Mouse (Mus musculus) kidney, embryonic 16.5 days (tissue): ENCODE measurements around the gene Fkbp15. TPM values are rescaled to one million over a fixed set of nuclear protein-coding genes. Genes with fewer than 3 reads are reported as not detected.
A peak's percentile ranks its signal among the peaks of the same experiment; 100 is the strongest.

Experiments used
- ATAC-seq: fragments of 200-750 bp; cut with Nextera tagmentation; 2 replicates; pipeline ENCODE4 v1.8.0; 2017; ENCODE audit warnings: moderate TSS enrichment; ENCODE audit not compliant: low FRiP score, low TSS enrichment
- H3K27ac ChIP-seq: fragments of 300-500 bp; sonication (generic); 2 replicates; pipeline ENCODE4 v1.5.1; 2014; ENCODE audit warnings: low read length
- H3K27me3 ChIP-seq: fragments of 300-500 bp; sonication (generic); 2 replicates; pipeline ENCODE4 v1.6.1; 2014; ENCODE audit warnings: low read length, control low read depth, mixed read lengths; ENCODE audit not compliant: insufficient read depth
- H3K36me3 ChIP-seq: fragments of 300-500 bp; sonication (generic); 2 replicates; pipeline ENCODE4 v1.6.1; 2014; ENCODE audit warnings: low read length, control low read depth, mixed read lengths; ENCODE audit not compliant: insufficient read depth
- H3K4me1 ChIP-seq: fragments of 300-500 bp; sonication (generic); 2 replicates; pipeline ENCODE4 v1.6.1; 2014; ENCODE audit warnings: low read length, control low read depth, mixed read lengths; ENCODE audit not compliant: insufficient read depth
- H3K4me2 ChIP-seq: fragments of 300-500 bp; sonication (generic); replicated peaks from 2 replicates; pipeline ENCODE4 v1.6.1; 2014; ENCODE audit warnings: low read depth, low read length
- H3K4me3 ChIP-seq: fragments of 300-500 bp; sonication (generic); 2 replicates; pipeline ENCODE4 v1.5.1; 2014; ENCODE audit warnings: mild to moderate bottlenecking, low read length
- H3K9ac ChIP-seq: fragments of 300-500 bp; sonication (generic); replicated peaks from 2 replicates; pipeline ENCODE4 v1.6.1; 2014; ENCODE audit warnings: low read length
- H3K9me3 ChIP-seq: fragments of 300-500 bp; sonication (generic); 2 replicates; pipeline ENCODE4 v1.6.1; 2016; ENCODE audit warnings: low read length, control low read depth
- WGBS: fragments of 180-500 bp; shearing (Covaris S2); extraction: QIAGEN DNeasy Blood & Tissue Kit; methylation state at CpG from one replicate; pipeline ENCODE4 v1.1.7; 2014; 5-methylcytosine and 5-hydroxymethylcytosine counted together
- polyA plus RNA-seq: library from polyadenylated mRNA; unstranded; fragments of >200 nt; fragmentation: Nextera tagmentation; extraction: Ambion mirVana; gene quantifications from 2 replicates; pipeline ENCODE4 v1.2.1, GENCODE M21; 2015

Fkbp15 gene
- polyA plus RNA-seq, 1 experiment from 2014 or later: 26.2 TPM

DNA sequence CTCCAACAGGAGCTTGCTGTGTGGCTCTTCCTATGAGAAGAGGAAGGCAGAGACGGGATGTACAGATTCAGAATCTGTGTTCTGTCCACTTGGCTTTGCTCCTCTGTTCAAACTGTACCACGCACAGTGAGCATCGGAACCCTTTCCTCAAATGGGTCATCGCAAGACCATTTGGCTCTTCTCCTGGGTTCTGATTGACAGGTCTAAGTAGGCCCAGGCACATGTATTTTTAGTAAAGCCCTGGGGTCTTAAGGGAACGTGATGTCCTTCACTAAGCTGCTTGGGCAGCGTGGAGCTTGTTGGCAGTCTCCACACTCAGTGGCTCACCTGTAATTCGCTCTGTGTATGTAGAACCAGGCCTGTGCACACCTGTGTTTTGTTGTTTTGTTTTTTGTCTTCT, 71.1 kb downstream of the Fkbp15 start:
- no peaks in the 10 kb centered on the region for H3K9me3 ChIP-seq
- H3K9ac ChIP-seq: no peak overlapping the region
- no peak for ATAC-seq
- H3K27me3 ChIP-seq: no peaks in the 10 kb centered on the region
- H3K36me3 ChIP-seq: no peaks in the 10 kb centered on the region
- no peak overlapping the region for H3K4me3 ChIP-seq
- no peak overlapping the region for H3K4me2 ChIP-seq
- no peak overlapping the region for H3K27ac ChIP-seq
- WGBS: 91% methylated on average over 7 of the region's 7 CpGs
- H3K4me1 ChIP-seq: peaks cover 30% of the 10 kb centered on the region

DNA sequence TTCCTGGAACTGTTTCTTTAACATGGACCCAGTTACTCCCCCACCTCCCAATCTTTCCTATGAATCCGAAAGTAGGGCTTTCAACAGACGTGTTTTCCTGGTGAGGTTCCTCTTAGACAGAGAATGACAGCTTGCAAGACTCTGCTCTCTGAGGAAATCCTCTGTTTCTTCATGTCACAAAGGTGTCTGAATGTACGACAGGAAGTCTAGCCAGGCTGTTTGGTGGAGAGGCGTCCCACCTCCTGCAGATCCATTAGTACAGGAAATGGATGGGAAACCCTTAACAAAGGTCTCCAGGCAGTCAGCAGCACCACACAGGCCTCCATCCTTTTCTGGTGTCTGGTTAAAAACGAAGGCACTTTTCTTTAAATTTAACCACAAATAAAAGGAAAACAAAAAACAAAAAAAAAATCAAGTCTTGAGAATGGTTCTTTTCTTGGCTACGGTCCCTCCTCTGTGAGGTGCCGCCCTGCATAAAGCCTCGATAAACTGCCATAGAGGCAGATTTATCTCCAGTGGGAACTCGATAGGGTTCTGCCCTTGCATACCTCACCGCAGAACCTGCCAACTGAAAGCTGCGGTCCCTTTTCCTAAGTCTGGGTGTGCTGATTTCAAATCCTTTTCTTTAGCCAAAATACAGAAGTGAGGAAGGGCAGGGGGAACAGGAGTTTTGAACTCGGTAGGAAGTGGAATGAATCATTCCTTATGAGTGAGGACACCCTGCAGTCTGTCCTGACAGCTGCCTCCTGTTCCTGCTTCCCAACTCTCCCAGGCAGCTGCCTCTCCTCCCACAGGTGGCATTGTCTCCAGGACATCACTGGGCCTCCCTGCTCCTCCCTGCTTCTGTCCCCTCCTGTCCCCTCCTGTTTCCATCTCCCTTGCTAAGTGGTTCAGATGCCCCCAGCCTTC, 73.1 kb downstream of the Fkbp15 start:
- Histone ChIP-seq H3K4me1 (peaks cover 19% of the 10 kb centered on the region), H3K27me3 (no peaks in the 10 kb centered on the region), H3K4me2 (peak overlapping the region; percentile 82), H3K9ac (peak overlapping the region; percentile 81), H3K36me3 (no peaks in the 10 kb centered on the region), H3K9me3 (no peaks in the 10 kb centered on the region), H3K27ac (peak overlapping the region; percentile 83; the same call in 1 of the 2 replicates), H3K4me3 (peak overlapping the region; percentile 81)
- WGBS: 4% methylated on average over 12 of the region's 12 CpGs
- ATAC-seq: peak; percentile 50; the same call in 1 of the 2 replicates

DNA sequence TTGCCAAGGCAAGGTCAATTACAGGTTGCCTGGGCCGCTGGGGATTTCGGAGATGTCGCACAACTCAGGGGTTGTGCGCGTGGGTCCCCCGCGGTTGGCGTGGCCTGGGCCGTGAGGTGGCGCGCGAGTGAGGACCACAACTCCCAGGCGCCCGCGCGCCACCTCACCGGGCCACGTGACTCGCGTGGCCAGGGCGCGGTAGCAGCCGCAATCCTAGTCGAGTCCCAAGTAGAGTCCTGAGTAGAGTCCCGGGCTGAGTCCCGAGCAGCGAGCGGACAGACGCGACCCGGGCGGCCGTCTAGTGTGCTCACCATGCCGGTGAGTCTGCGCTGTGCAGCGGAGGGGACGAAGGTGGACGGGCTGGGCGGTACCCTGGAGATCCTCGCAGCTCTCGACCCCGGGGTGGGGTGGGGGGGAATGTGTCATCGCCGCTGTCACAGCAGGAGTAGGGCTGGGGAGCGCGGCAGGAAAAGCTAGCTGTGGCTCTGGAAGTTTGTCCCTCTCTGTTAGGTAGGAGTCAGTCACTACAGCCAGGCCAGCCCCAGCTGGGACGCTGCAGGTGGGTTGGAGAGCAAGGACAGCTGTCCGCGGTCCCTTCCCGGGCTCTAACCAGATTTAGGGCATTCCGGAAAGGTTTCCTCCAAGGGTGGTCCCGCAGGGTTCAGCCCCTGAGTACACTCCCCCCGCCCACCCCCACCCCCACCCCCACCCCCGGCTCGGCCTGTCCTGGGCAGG, 73.9 kb downstream of the Fkbp15 start:
- WGBS: under 1% methylated on average over 54 of the region's 55 CpGs
- H3K4me1 ChIP-seq: peaks cover 19% of the 10 kb centered on the region
- H3K27ac ChIP-seq: peak overlapping the region; percentile 83
- H3K4me3 ChIP-seq: peak overlapping the region; percentile 81
- peak overlapping the region; percentile 82 for H3K4me2 ChIP-seq
- H3K36me3 ChIP-seq: no peaks in the 10 kb centered on the region
- no peaks in the 10 kb centered on the region for H3K27me3 ChIP-seq
- H3K9ac ChIP-seq: peak overlapping the region; percentile 81
- peak; percentile 93 for ATAC-seq
- no peaks in the 10 kb centered on the region for H3K9me3 ChIP-seq

DNA sequence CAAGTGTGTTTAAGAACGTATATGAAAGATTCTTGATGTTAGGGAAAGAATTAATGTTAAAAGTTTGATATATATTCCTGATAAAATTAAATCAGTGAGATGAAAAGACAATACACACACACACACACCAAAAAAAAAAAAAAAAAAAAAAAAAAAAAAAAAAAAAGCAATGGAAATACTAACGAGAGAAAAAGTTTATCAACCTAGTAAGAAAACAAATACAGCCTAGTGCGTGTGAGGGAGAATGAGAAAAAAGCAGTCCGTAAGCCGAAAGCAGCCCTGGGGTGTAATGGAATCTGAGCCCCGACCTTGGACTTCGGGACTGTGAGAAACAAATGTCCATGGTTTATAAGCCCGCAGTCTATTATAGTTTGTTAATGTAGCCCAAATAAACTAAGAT, 74.8 kb downstream of the Fkbp15 start:
- Histone ChIP-seq H3K27me3 (no peaks in the 10 kb centered on the region), H3K4me2 (peak overlapping the region; percentile 82; the same call in 1 of the 2 replicates)

DNA sequence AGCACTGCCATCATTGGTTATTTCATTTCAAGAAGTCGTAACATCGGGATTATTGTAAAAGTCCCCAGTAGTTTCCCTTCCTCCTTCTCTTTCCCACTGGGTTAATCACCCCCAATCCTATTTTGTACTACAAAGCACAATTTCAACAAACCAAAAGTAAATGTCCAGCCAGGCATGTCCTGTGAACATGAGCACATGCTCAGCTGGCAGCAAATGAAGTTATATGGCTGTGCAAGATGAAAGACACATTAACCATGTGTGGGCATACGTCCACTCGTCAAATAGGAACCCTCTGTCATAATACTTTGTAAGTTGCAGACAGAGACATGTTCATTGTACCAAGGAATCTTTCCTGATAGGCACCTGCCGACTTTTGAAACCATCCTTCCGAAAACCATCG, 77.4 kb downstream of the Fkbp15 start:
- WGBS: 86% methylated on average over 7 of the region's 7 CpGs
- Histone ChIP-seq H3K9ac (no peak overlapping the region), H3K4me3 (no peak overlapping the region), H3K27me3 (no peaks in the 10 kb centered on the region), H3K36me3 (no peaks in the 10 kb centered on the region), H3K9me3 (no peaks in the 10 kb centered on the region), H3K27ac (no peak overlapping the region), H3K4me1 (peaks cover 13% of the 10 kb centered on the region), H3K4me2 (no peak overlapping the region)
- ATAC-seq: no peak

More for the DNA sequence above, 74.8 kb downstream of the Fkbp15 start:
- no peaks in the 10 kb centered on the region for H3K36me3 ChIP-seq
- H3K4me1 ChIP-seq: peaks cover 19% of the 10 kb centered on the region
- no peak overlapping the region for H3K9ac ChIP-seq
- no peak overlapping the region for H3K4me3 ChIP-seq
- no peak overlapping the region for H3K27ac ChIP-seq
- H3K9me3 ChIP-seq: no peaks in the 10 kb centered on the region
- ATAC-seq: no peak
- 71% methylated on average over 8 of the region's 8 CpGs for WGBS

DNA sequence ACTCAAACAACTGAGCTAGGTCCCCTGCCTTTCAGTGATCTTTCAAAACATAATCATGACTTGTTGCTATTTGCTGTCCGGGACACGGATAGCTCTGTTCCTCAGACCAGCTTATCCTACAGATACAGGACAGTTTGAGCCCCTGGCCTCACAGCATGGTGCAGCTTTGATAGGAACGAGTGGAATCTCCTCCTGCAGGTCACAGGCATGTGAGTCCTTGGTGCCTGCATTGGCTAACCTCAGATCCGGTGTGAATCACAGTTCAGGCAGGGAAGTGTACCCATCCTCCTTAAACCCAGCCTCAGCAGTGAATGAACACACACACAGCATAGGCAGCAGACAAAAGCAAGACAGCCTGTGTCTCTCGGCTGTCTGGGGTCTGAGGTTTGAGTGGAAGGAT, 79.0 kb downstream of the Fkbp15 start:
- 76% methylated on average over 5 of the region's 5 CpGs for WGBS
- ATAC-seq: no peak
- H3K36me3 ChIP-seq: no peaks in the 10 kb centered on the region
- H3K27me3 ChIP-seq: no peaks in the 10 kb centered on the region
- H3K4me3 ChIP-seq: no peak overlapping the region
- H3K4me2 ChIP-seq: no peak overlapping the region
- H3K9ac ChIP-seq: no peak overlapping the region
- no peaks in the 10 kb centered on the region for H3K9me3 ChIP-seq
- no peak overlapping the region for H3K27ac ChIP-seq
- peaks cover 5% of the 10 kb centered on the region; the same call in 1 of the 2 replicates for H3K4me1 ChIP-seq

DNA sequence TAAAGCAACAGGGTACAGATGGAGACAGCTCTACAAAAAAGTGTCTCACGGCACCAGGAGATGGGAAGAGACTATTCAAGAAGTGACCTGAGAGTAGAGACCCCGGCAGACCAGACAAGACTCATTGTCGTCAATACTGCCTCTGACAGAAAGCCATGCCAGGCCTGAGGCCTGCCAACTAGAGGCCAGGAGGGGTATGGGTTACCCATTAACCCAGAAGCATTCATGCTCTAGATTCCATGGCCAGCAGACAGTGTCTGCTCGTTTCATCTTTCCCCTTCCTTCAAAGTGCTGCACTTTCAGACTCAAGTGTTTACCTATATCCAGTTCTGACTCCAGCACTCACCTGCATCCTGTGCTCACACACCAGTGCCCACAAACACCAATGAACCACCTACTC, 82.3 kb downstream of the Fkbp15 start:
- H3K4me2 ChIP-seq: no peak overlapping the region
- no peaks in the 10 kb centered on the region for H3K4me1 ChIP-seq
- no peaks in the 10 kb centered on the region for H3K36me3 ChIP-seq
- H3K9ac ChIP-seq: no peak overlapping the region
- no peaks in the 10 kb centered on the region for H3K27me3 ChIP-seq
- no peaks in the 10 kb centered on the region for H3K9me3 ChIP-seq
- ATAC-seq: peak; percentile 83; the same call in 1 of the 2 replicates
- 68% methylated on average over 4 of the region's 4 CpGs for WGBS
- H3K4me3 ChIP-seq: no peak overlapping the region
- H3K27ac ChIP-seq: peak overlapping the region; percentile 56; the same call in 1 of the 2 replicates

DNA sequence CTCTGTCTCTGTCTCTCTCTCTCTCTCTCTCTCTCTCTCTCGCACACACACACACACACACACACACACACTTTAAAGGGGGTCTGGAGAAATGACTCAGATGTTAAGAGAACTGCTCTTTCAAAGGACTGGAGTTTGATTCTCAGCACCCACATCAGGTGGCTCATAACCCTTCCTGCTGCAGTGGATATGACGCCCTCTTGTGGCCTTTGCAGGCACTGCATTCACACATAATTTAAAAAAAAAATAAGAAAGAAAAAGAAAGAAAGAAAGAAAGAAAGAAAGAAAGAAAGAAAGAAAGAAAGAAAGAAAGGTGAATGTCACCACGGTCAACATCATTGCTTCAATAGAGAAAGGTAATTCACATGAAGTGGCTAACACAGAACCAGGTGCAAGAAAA, 83.1 kb downstream of the Fkbp15 start:
- Histone ChIP-seq H3K4me2 (no peak overlapping the region), H3K4me3 (no peak overlapping the region), H3K36me3 (no peaks in the 10 kb centered on the region), H3K27me3 (no peaks in the 10 kb centered on the region), H3K9ac (no peak overlapping the region), H3K27ac (no peak overlapping the region), H3K9me3 (no peaks in the 10 kb centered on the region), H3K4me1 (no peaks in the 10 kb centered on the region)
- 74% methylated on average over 3 of the region's 3 CpGs for WGBS
- ATAC-seq: no peak

DNA sequence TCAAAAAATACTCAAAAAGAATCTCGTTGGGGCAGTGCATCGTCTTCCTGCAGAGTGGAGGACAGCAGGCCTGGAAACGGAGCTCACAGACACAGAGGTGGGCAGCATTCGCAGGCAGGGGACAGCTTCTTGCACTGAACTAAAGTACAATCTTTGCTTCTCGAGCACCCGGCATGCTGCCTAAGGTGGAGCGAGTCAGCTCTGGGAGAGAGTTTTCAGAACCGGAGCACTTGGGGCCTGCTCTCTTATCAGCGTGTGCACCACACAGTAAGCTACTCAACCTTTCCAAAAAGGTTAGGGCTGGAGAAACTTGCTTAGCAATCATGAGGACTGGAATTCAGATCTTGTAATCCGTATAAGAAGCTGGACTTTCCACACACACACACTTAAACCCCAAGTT, 83.7 kb downstream of the Fkbp15 start:
- H3K9ac ChIP-seq: no peak overlapping the region
- H3K4me1 ChIP-seq: no peaks in the 10 kb centered on the region
- H3K4me3 ChIP-seq: no peak overlapping the region
- no peaks in the 10 kb centered on the region for H3K9me3 ChIP-seq
- ATAC-seq: no peak
- H3K36me3 ChIP-seq: no peaks in the 10 kb centered on the region
- no peak overlapping the region for H3K27ac ChIP-seq
- H3K27me3 ChIP-seq: no peaks in the 10 kb centered on the region
- WGBS: 81% methylated on average over 10 of the region's 10 CpGs
- no peak overlapping the region for H3K4me2 ChIP-seq
